Mouse (Mus musculus) ES-Bruce4 (cell line): Measurements from ENCODE around the gene 5730409E04Rik. TPM values are rescaled to one million over a fixed set of nuclear protein-coding genes. Genes with fewer than 3 reads are reported as not detected.

ENCODE experiments used
- H3K27ac ChIP-seq: 2 replicates; pipeline ENCODE4 v1.5.1; 2012; ENCODE audit warnings: low read length, inconsistent platforms; ENCODE audit not compliant: insufficient read depth
- H3K27me3 ChIP-seq: 2 replicates; pipeline ENCODE4 v1.6.1; 2012; ENCODE audit warnings: mild to moderate bottlenecking, low read length, inconsistent platforms; ENCODE audit not compliant: control insufficient read depth, poor library complexity, insufficient read depth, severe bottlenecking
- H3K36me3 ChIP-seq: 2 replicates; pipeline ENCODE4 v1.6.1; 2012; ENCODE audit warnings: inconsistent platforms, mild to moderate bottlenecking, low read length, moderate library complexity; ENCODE audit not compliant: control insufficient read depth, poor library complexity, insufficient read depth, severe bottlenecking
- H3K4me1 ChIP-seq: one replicate; pipeline ENCODE4 v1.8.1; 2011; ENCODE audit warnings: low read length; ENCODE audit not compliant: control insufficient read depth, insufficient read depth
- H3K4me3 ChIP-seq: 2 replicates; pipeline ENCODE4 v1.5.1; 2011; ENCODE audit warnings: low read depth, mild to moderate bottlenecking, low read length
- H3K9ac ChIP-seq: 2 replicates; pipeline ENCODE4 v1.6.1; 2012; ENCODE audit warnings: low read depth, mild to moderate bottlenecking, inconsistent platforms; ENCODE audit not compliant: poor library complexity, severe bottlenecking
- H3K9me3 ChIP-seq: replicated peaks from 2 replicates; pipeline ENCODE4 v1.6.1; 2012; ENCODE audit warnings: mild to moderate bottlenecking, low read length, inconsistent platforms; ENCODE audit not compliant: control insufficient read depth, poor library complexity, insufficient read depth, severe bottlenecking
- CTCF ChIP-seq: IDR thresholded peaks from one replicate; pipeline ENCODE4 v1.8.1; 2011; ENCODE audit warnings: low read depth, low read length
- EP300 ChIP-seq: IDR thresholded peaks from 2 replicates; pipeline ENCODE4 v1.6.1; 2011; ENCODE audit warnings: low read depth, low read length; ENCODE audit not compliant: insufficient read depth
- POLR2A ChIP-seq: IDR thresholded peaks from one replicate; pipeline ENCODE4 v1.8.1; 2011; ENCODE audit warnings: low read length; ENCODE audit not compliant: insufficient read depth
- polyA plus RNA-seq: library from polyadenylated mRNA; stranded (reverse); fragments of >200 nt; gene quantifications from 2 replicates; pipeline ENCODE4 v1.2.4, GENCODE M21; 2011; ENCODE audit warnings: low read depth; ENCODE audit not compliant: missing spikeins, insufficient read depth, insufficient read length

The 5730409E04Rik gene
- polyA plus RNA-seq, 1 experiment, result 2.3 TPM

DNA sequence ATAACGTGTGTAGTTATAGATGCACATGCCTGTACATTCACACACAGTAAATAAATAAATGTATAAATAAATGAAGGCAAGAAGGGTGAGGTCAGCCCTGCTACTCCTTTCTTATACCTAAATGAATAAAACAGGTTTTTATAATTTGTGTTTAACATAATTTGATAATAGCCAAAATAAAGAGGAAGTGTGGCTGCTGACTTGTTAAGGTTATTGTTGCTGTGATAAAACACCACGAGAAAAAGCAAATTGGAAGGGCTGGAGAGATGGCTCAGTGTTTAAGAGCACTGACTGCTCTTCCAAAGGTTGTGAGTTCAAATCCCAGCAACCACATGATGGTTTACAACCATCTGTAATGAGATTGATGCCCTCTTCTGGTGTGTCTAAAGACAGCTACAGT, 30.5 kb upstream of the 5730409E04Rik start:
- Histone ChIP-seq H3K4me3 (no peak overlapping the region), H3K27ac (no peak overlapping the region), H3K27me3 (no peaks in the 10 kb centered on the region), H3K9me3 (peaks cover 8% of the 10 kb centered on the region), H3K36me3 (peaks cover 50% of the 10 kb centered on the region), H3K9ac (no peak overlapping the region), H3K4me1 (no peaks in the 10 kb centered on the region)
- TF ChIP-seq CTCF (no peak), POLR2A (no peak), EP300 (no peak)

GRCm38 (mm10) chr4:126585739-126586138, 23.9 kb upstream of the 5730409E04Rik start:
- Histone ChIP-seq H3K4me1 (no peaks in the 10 kb centered on the region), H3K9me3 (peaks cover 8% of the 10 kb centered on the region; the same call in 1 of the 2 replicates), H3K9ac (no peak overlapping the region), H3K27ac (no peak overlapping the region), H3K36me3 (peaks cover 36% of the 10 kb centered on the region), H3K4me3 (no peak overlapping the region), H3K27me3 (no peaks in the 10 kb centered on the region)
- no peak for TF ChIP-seq POLR2A
- TF ChIP-seq CTCF, result no peak
- no peak for TF ChIP-seq EP300

- Histone ChIP-seq H3K27ac (no peak overlapping the region), H3K4me3 (no peak overlapping the region), H3K27me3 (no peaks in the 10 kb centered on the region), H3K9me3 (peaks cover 4% of the 10 kb centered on the region; the same call in 1 of the 2 replicates), H3K4me1 (no peaks in the 10 kb centered on the region), H3K9ac (no peak overlapping the region), H3K36me3 (peaks cover 25% of the 10 kb centered on the region)
- TF ChIP-seq CTCF (no peak), POLR2A (no peak), EP300 (no peak)
These were observed 17.6 kb upstream of the 5730409E04Rik start for GRCm38 (mm10) chr4:126592039-126592438.

DNA sequence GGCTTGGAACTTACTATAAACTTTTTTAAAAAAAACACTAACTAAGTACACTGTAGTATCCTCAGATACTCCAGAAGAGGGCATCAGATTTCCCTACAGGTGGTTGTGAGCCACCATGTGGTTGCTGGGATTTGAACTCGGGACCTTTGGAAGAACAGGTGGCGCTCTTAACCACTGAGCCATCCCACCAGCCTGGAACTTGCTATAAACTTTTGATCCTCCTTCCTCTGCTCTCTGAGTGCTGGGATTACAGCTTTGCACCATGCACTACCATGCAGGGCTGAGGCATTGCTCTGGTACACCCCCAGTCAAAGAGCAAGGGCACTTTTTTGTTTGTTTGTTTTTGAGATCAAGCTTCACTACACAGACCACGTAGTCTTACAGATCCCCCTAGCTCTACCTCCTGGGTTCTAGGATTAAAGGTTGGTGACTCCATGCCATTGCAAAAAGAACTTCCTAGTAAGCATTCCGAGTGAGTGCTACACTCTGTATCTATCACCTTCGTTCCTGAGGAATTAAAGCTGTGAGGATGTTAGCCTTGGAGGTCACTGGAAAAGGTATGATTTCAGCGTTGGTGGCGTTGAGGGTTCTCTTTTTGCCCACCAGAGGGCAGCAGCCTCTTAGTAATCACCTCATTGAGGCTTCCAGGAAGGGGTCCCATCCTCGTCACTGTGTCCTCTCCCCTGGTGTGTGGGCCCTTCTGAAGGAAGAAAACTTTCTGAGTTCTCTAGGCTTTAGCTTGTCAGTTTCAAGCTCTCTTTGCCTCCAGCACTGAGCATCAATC, 9.5 kb upstream of the 5730409E04Rik start:
- no peaks in the 10 kb centered on the region for H3K27me3 ChIP-seq
- no peaks in the 10 kb centered on the region for H3K36me3 ChIP-seq
- H3K9me3 ChIP-seq, result no peaks in the 10 kb centered on the region
- no peak overlapping the region for H3K4me3 ChIP-seq
- TF ChIP-seq EP300 (no peak), CTCF (peak; percentile 85), POLR2A (no peak)
- no peaks in the 10 kb centered on the region for H3K4me1 ChIP-seq
- no peak overlapping the region for H3K9ac ChIP-seq
- H3K27ac ChIP-seq, result no peak overlapping the region

DNA sequence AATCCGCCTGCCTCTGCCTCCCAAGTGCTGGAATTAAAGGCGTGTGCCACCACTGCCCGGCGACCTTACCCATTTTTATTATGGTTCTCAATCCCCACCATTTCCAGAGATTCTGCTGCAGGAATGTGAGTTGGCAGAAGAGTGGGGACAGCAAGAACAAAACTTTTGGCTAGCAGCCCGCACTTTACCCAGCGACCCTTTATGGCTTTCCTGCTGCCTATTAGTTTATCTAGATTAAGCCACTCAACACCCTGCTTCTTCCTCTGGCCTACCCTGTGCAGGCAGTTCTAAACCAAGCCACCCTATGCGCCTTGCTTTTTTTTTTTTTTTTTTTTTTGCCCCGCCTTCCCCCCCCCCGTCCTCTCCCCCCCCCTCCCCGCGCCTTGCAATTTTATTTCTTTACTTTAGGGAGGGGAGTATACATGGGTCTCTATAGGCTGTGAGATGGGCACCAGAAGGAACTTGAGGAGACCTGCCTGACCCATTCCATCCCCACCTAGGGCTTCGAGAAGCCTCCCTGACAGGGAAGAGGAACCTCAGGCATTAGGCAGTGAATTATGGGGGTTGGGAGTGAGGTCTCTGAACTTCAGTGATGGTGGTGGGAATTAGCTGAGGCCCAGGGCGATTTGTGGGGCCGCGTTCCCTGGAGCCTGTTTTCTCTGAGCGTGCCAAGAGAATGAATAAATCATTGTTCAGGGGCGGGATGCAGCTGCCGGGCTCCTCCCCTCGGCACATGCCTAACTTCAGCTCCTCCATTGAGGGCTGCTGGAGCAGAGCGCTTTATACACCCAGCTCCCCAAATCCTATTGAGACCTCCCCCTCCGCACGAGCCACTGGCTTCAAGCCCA, 7.8 kb upstream of the 5730409E04Rik start:
- TF ChIP-seq CTCF, result no peak
- TF ChIP-seq POLR2A, result no peak
- TF ChIP-seq EP300, result no peak
- Histone ChIP-seq H3K4me3 (peak overlapping the region; percentile 22; the same call in 1 of the 2 replicates), H3K27me3 (no peaks in the 10 kb centered on the region), H3K27ac (no peak overlapping the region), H3K9ac (no peak overlapping the region), H3K4me1 (no peaks in the 10 kb centered on the region), H3K36me3 (no peaks in the 10 kb centered on the region), H3K9me3 (no peaks in the 10 kb centered on the region)

- Histone ChIP-seq H3K36me3 (no peaks in the 10 kb centered on the region), H3K4me3 (peak overlapping the region; percentile 22; the same call in 1 of the 2 replicates), H3K9me3 (no peaks in the 10 kb centered on the region), H3K9ac (no peak overlapping the region), H3K27me3 (no peaks in the 10 kb centered on the region), H3K27ac (no peak overlapping the region), H3K4me1 (no peaks in the 10 kb centered on the region)
- TF ChIP-seq POLR2A, result no peak
- TF ChIP-seq CTCF, result no peak
- TF ChIP-seq EP300, result no peak
These were observed 7.2 kb upstream of the 5730409E04Rik start for GRCm38 (mm10) chr4:126602445-126602762.
